Mouse (Mus musculus): ENCODE measurements around the gene Sf3b3. TPM values are rescaled to one million over a fixed set of nuclear protein-coding genes. Genes with fewer than 3 reads are reported as not detected.

The Sf3b3 gene
- total and polyA plus RNA-seq, 3 experiments = 167 to 224 (median 170) TPM

- Histone ChIP-seq H3K27me3 (ENCODE audit: control insufficient read depth in 1 of 2, insufficient read depth in 2 of 2, low read length in 2 of 2) (no peaks in the 10 kb centered on the region), H3K4me1 (ENCODE audit: control insufficient read depth in 1 of 2, insufficient read depth in 2 of 2, low read length in 2 of 2) (peaks cover 0 to 3% of the 10 kb centered on the region in 2 experiments; a peak in 1 of 4 replicates), H3K4me3 (ENCODE audit: control insufficient read depth in 1 of 2, insufficient read depth in 1 of 2, low read depth in 2 of 2, low read length in 2 of 2) (no peak overlapping the region), H3K27ac (ENCODE audit: control insufficient read depth, low read depth, low read length) (no peak overlapping the region), H3K79me2 (ENCODE audit: control insufficient read depth, insufficient read depth, low read length, poor library complexity) (no peaks in the 10 kb centered on the region), H3K9ac (ENCODE audit: control insufficient read depth, low read depth, low read length, poor library complexity, severe bottlenecking) (no peak overlapping the region), H3K36me3 (ENCODE audit: control insufficient read depth in 1 of 2, insufficient read depth in 2 of 2, low read length in 2 of 2) (no peaks in the 10 kb centered on the region; a peak in 1 of 4 replicates), H3K9me3 (replicated peaks; ENCODE audit: insufficient read depth, low read length) (no peaks in the 10 kb centered on the region)
- TF ChIP-seq GATA1 (IDR thresholded peaks at IDR 0.05; ENCODE audit: low read depth, low read length) = no peak
- TF ChIP-seq MYC (IDR thresholded peaks at IDR 0.05; ENCODE audit: low read depth, low read length) = no peak
- TF ChIP-seq HCFC1 (IDR thresholded peaks at IDR 0.05; ENCODE audit: low read depth, low read length) = no peak
- no peak for TF ChIP-seq BHLHE40 (IDR thresholded peaks at IDR 0.05; ENCODE audit: borderline replicate concordance, low read depth, low read length)
- no peak for DNase-seq (ENCODE audit: low read depth, low spot score)
Measured at GRCm38 (mm10) chr8:110793511-110793910, 53.1 kb downstream of the Sf3b3 start.

DNA sequence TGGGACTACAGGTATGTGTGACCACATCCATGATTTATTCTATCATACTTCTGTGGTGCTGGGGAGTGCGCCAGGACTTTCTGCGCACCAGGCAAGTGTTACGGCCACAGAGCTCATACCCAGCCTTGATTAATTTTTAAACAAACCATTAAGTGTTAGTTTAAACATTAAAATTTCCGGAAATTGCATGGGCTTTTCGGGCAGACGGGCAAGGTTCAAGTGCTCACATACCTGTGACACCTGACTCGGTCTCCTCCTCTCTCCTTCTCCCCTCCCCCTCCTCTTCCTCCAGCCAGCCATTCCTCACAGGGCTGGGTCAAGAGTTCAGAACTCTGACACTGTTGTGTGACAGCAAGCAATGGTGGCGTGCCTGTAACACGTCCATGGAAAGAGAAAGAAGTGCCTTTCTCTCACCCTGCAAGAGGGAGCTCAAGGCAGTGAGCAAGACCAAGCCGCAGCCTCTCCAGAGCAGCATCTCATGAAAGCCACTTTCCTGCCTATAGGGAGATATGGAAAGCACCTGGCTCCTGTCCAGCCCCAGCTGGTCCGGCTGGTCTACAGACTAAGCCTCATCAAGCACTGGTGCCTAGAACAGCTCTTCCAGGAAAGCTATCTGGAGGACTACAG lies 53.9 kb downstream of the Sf3b3 start:
- H3K9me3 ChIP-seq (replicated peaks; ENCODE audit: insufficient read depth, low read length) = no peaks in the 10 kb centered on the region
- no peak for DNase-seq (ENCODE audit: low read depth, low spot score)
- H3K4me1 ChIP-seq (ENCODE audit: control insufficient read depth in 1 of 2, insufficient read depth in 2 of 2, low read length in 2 of 2) = peaks cover 0 to 3% of the 10 kb centered on the region in 2 experiments; a peak in 1 of 4 replicates
- no peak overlapping the region for H3K9ac ChIP-seq (ENCODE audit: control insufficient read depth, low read depth, low read length, poor library complexity, severe bottlenecking)
- no peaks in the 10 kb centered on the region; a peak in 1 of 4 replicates for H3K36me3 ChIP-seq (ENCODE audit: control insufficient read depth in 1 of 2, insufficient read depth in 2 of 2, low read length in 2 of 2)
- TF ChIP-seq MAFK (IDR thresholded peaks at IDR 0.05; ENCODE audit: borderline replicate concordance, low read depth, low read length) (no peak), SIN3A (IDR thresholded peaks at IDR 0.05; ENCODE audit: low read length) (no peak), ZNF384 (IDR thresholded peaks at IDR 0.05; ENCODE audit: low read depth, low read length) (no peak), ETS1 (IDR thresholded peaks at IDR 0.05; ENCODE audit: low read depth, low read length) (no peak), JUND (IDR thresholded peaks at IDR 0.05; ENCODE audit: low read depth, low read length) (no peak), POLR2AphosphoS2 (IDR thresholded peaks at IDR 0.05; ENCODE audit: low read length) (no peak), MAZ (IDR thresholded peaks at IDR 0.05; ENCODE audit: low read depth, low read length) (no peak), MEF2A (IDR thresholded peaks at IDR 0.05; ENCODE audit: extremely low read depth, insufficient replicate concordance, low read depth, low read length, poor library complexity, severe bottlenecking) (no peak), CTCF (IDR thresholded peaks at IDR 0.05 in 2 of 3, conservative IDR thresholded peaks at IDR 0.05 in 1 of 3; ENCODE audit: control insufficient read depth in 1 of 3, insufficient read depth in 1 of 3, low read depth in 2 of 3, low read length in 3 of 3, poor library complexity in 1 of 3, severe bottlenecking in 1 of 3) (no peak), KAT2A (conservative IDR thresholded peaks at IDR 0.05; ENCODE audit: low read depth, low read length) (no peak)
- H3K27ac ChIP-seq (ENCODE audit: control insufficient read depth, low read depth, low read length) = no peak overlapping the region
- no peaks in the 10 kb centered on the region for H3K27me3 ChIP-seq (ENCODE audit: control insufficient read depth in 1 of 2, insufficient read depth in 2 of 2, low read length in 2 of 2)
- no peak overlapping the region for H3K4me3 ChIP-seq (ENCODE audit: control insufficient read depth in 1 of 2, insufficient read depth in 1 of 2, low read depth in 2 of 2, low read length in 2 of 2)
- H3K79me2 ChIP-seq (ENCODE audit: control insufficient read depth, insufficient read depth, low read length, poor library complexity) = no peaks in the 10 kb centered on the region

GRCm38 (mm10) chr8:110791164-110791563 lies 55.4 kb downstream of the Sf3b3 start:
- Histone ChIP-seq H3K4me1 (ENCODE audit: control insufficient read depth in 1 of 2, insufficient read depth in 2 of 2, low read length in 2 of 2) (peaks cover 0 to 3% of the 10 kb centered on the region in 2 experiments; a peak in 1 of 4 replicates), H3K36me3 (ENCODE audit: control insufficient read depth in 1 of 2, insufficient read depth in 2 of 2, low read length in 2 of 2) (no peaks in the 10 kb centered on the region; a peak in 1 of 4 replicates)

More at GRCm38 (mm10) chr8:110791164-110791563, 55.4 kb downstream of the Sf3b3 start:
- Histone ChIP-seq H3K27ac (ENCODE audit: control insufficient read depth, low read depth, low read length) (no peak overlapping the region), H3K27me3 (ENCODE audit: control insufficient read depth in 1 of 2, insufficient read depth in 2 of 2, low read length in 2 of 2) (no peaks in the 10 kb centered on the region), H3K4me3 (ENCODE audit: control insufficient read depth in 1 of 2, insufficient read depth in 1 of 2, low read depth in 2 of 2, low read length in 2 of 2) (no peak overlapping the region), H3K79me2 (ENCODE audit: control insufficient read depth, insufficient read depth, low read length, poor library complexity) (no peaks in the 10 kb centered on the region), H3K9ac (ENCODE audit: control insufficient read depth, low read depth, low read length, poor library complexity, severe bottlenecking) (no peak overlapping the region), H3K9me3 (replicated peaks; ENCODE audit: insufficient read depth, low read length) (no peaks in the 10 kb centered on the region)
- no peak for TF ChIP-seq CTCF (IDR thresholded peaks at IDR 0.05 in 2 of 3, conservative IDR thresholded peaks at IDR 0.05 in 1 of 3; ENCODE audit: control insufficient read depth in 1 of 3, insufficient read depth in 1 of 3, low read depth in 2 of 3, low read length in 3 of 3, poor library complexity in 1 of 3, severe bottlenecking in 1 of 3)
- TF ChIP-seq TCF12 (IDR thresholded peaks at IDR 0.05; ENCODE audit: low read depth, low read length) = no peak
- TF ChIP-seq POLR2AphosphoS5 (IDR thresholded peaks at IDR 0.05; ENCODE audit: borderline replicate concordance, low read depth, low read length) = no peak
- no peak for TF ChIP-seq MAX (IDR thresholded peaks at IDR 0.05; ENCODE audit: low read length)
- no peak for DNase-seq (ENCODE audit: low read depth, low spot score)
